Mouse (Mus musculus): ENCODE measurements around the gene Rab11fip4.

GRCm38 (mm10) chr11:79633366-79633765 is 42.4 kb downstream of the Rab11fip4 start:
- TF ChIP-seq POLR2A (IDR thresholded peaks at IDR 0.05; ENCODE audit: borderline replicate concordance, control insufficient read depth, low read depth, low read length) (no peak), CTCF (IDR thresholded peaks at IDR 0.05; ENCODE audit: control insufficient read depth, insufficient read depth, low read length) (no peak)
